Comparison of ENCODE assay signal across 15 mouse cellular contexts in genomic region chr2:34481401-34481800, GRCm38 (mm10).
DNase-seq lines count a peak whose midpoint lies in the region; ATAC-seq and TF ChIP-seq lines count a peak whose summit lies in the region.
"Had no signal": no experiment of that assay in that cellular context is flagged by ENCODE, and none has a peak within 500 bp of the region (broad histone marks: within the 10 kb centered on the region; RNA-seq: fewer than 3 reads in every experiment).

No protein-coding gene starts in this region.

- no peaks in the 10 kb centered on the region for H3K9me3 ChIP-seq in intestine, embryonic 14.5 days (ENCODE audit: control insufficient read depth, low read length)
- no peaks in the 10 kb centered on the region for H3K9me3 ChIP-seq in intestine, postnatal 0 days (ENCODE audit: control insufficient read depth)
- no peaks in the 10 kb centered on the region for H3K9me3 ChIP-seq in hindbrain, embryonic 12.5 days (replicated peaks)
- no peaks in the 10 kb centered on the region for H3K9me3 ChIP-seq in intestine, embryonic 16.5 days (ENCODE audit: control insufficient read depth, low read length)
- H3K9me3 ChIP-seq in neural tube, embryonic 12.5 days = no peaks in the 10 kb centered on the region
- H3K9me3 ChIP-seq: embryonic facial prominence, embryonic 13.5 days; liver, embryonic 15.5 days had no signal

- no peaks in the 10 kb centered on the region; the same call in 1 of the 2 replicates for H3K4me1 ChIP-seq in intestine, embryonic 14.5 days (replicated peaks; ENCODE audit: control insufficient read depth, insufficient read depth, low read length)
- 0 out of 2 replicates have a peak, but pooled peaks cover 3% of the 10 kb centered on the region for H3K4me1 ChIP-seq in intestine, postnatal 0 days (replicated peaks; ENCODE audit: control insufficient read depth, insufficient read depth, low read length)
- H3K4me1 ChIP-seq in hindbrain, embryonic 12.5 days = peaks cover 27% of the 10 kb centered on the region
- peaks cover 3% of the 10 kb centered on the region for H3K4me1 ChIP-seq in intestine, embryonic 16.5 days (ENCODE audit: control insufficient read depth, insufficient read depth, low read length)
- H3K4me1 ChIP-seq in neural tube, embryonic 12.5 days = peaks cover 14% of the 10 kb centered on the region
- H3K4me1 ChIP-seq: liver, embryonic 15.5 days had no signal

- H3K36me3 ChIP-seq in intestine, embryonic 14.5 days (ENCODE audit: control insufficient read depth, insufficient read depth, low read length) = no peaks in the 10 kb centered on the region
- no peaks in the 10 kb centered on the region; the same call in 1 of the 2 replicates for H3K36me3 ChIP-seq in intestine, postnatal 0 days (ENCODE audit: control insufficient read depth, insufficient read depth)
- no peaks in the 10 kb centered on the region for H3K36me3 ChIP-seq in hindbrain, embryonic 12.5 days
- H3K36me3 ChIP-seq in intestine, embryonic 16.5 days (ENCODE audit: control insufficient read depth, insufficient read depth, low read length) = no peaks in the 10 kb centered on the region
- no peaks in the 10 kb centered on the region for H3K36me3 ChIP-seq in neural tube, embryonic 12.5 days
- H3K36me3 ChIP-seq: embryonic facial prominence, embryonic 13.5 days had no signal

- H3K27ac ChIP-seq in intestine, embryonic 14.5 days (ENCODE audit: low read depth) = peak overlapping the region; percentile 16; the same call in 1 of the 2 replicates
- H3K27ac ChIP-seq in intestine, postnatal 0 days (ENCODE audit: low read depth, low read length) = no peak overlapping the region
- peak overlapping the region; percentile 71 for H3K27ac ChIP-seq in hindbrain, embryonic 12.5 days
- H3K27ac ChIP-seq in intestine, embryonic 16.5 days (ENCODE audit: low read length) = peak overlapping the region; percentile 18; the same call in 1 of the 2 replicates
- H3K27ac ChIP-seq in neural tube, embryonic 12.5 days = peak overlapping the region; percentile 46
- H3K27ac ChIP-seq: embryonic facial prominence, embryonic 13.5 days; liver, embryonic 15.5 days had no signal

- no peak overlapping the region for H3K4me3 ChIP-seq in intestine, embryonic 14.5 days (ENCODE audit: low read depth, low read length)
- H3K4me3 ChIP-seq in intestine, postnatal 0 days (ENCODE audit: low read depth, low read length) = no peak overlapping the region
- H3K4me3 ChIP-seq in hindbrain, embryonic 12.5 days = no peak overlapping the region
- no peak overlapping the region for H3K4me3 ChIP-seq in intestine, embryonic 16.5 days (ENCODE audit: low read length)
- H3K4me3 ChIP-seq in neural tube, embryonic 12.5 days = no peak overlapping the region
- H3K4me3 ChIP-seq: embryonic facial prominence, embryonic 13.5 days; liver, embryonic 15.5 days had no signal

- no peak for TF ChIP-seq CTCF in intestine, postnatal 0 days (IDR thresholded peaks at IDR 0.05; ENCODE audit: low read depth)

- 51% methylated on average over 4 of the region's 4 CpGs for WGBS in intestine, embryonic 14.5 days
- 31% methylated on average over 4 of the region's 4 CpGs for WGBS in intestine, postnatal 0 days
- WGBS in hindbrain, embryonic 12.5 days = 29% methylated on average over 4 of the region's 4 CpGs
- WGBS in intestine, embryonic 16.5 days = 49% methylated on average over 4 of the region's 4 CpGs
- WGBS in neural tube, embryonic 12.5 days = 35% methylated on average over 4 of the region's 4 CpGs

- H3K27me3 ChIP-seq in intestine, embryonic 14.5 days (replicated peaks; ENCODE audit: control insufficient read depth, insufficient read depth, low read length) = no peaks in the 10 kb centered on the region
- H3K27me3 ChIP-seq in intestine, postnatal 0 days (replicated peaks; ENCODE audit: control insufficient read depth, insufficient read depth, low read length) = no peaks in the 10 kb centered on the region
- no peaks in the 10 kb centered on the region for H3K27me3 ChIP-seq in hindbrain, embryonic 12.5 days
- no peaks in the 10 kb centered on the region for H3K27me3 ChIP-seq in intestine, embryonic 16.5 days (replicated peaks; ENCODE audit: control insufficient read depth, insufficient read depth, low read length)
- no peaks in the 10 kb centered on the region for H3K27me3 ChIP-seq in neural tube, embryonic 12.5 days (replicated peaks)
- H3K27me3 ChIP-seq: embryonic facial prominence, embryonic 13.5 days; liver, embryonic 15.5 days had no signal

- H3K4me2 ChIP-seq in intestine, embryonic 14.5 days (ENCODE audit: low read length) = no peak overlapping the region
- no peak overlapping the region for H3K4me2 ChIP-seq in intestine, postnatal 0 days (replicated peaks; ENCODE audit: low read depth)
- H3K4me2 ChIP-seq in hindbrain, embryonic 12.5 days (replicated peaks) = 0 out of 2 replicates have a peak overlapping the region, but pooled peaks have one; percentile 6
- H3K4me2 ChIP-seq in intestine, embryonic 16.5 days (ENCODE audit: low read depth, low read length) = no peak overlapping the region
- 0 out of 2 replicates have a peak overlapping the region, but pooled peaks have one; percentile 22 for H3K4me2 ChIP-seq in neural tube, embryonic 12.5 days (replicated peaks)
- H3K4me2 ChIP-seq: embryonic facial prominence, embryonic 13.5 days; liver, embryonic 15.5 days had no signal

- DNase-seq in intestine, embryonic 14.5 days (ENCODE audit: low spot score) = no peak
- no peak for DNase-seq in thymus, postnatal 25 days
- DNase-seq: cerebellum, adult 11 months; cerebellum, postnatal 36 days; heart, adult 11 months; kidney, adult 18-20 months; left cerebral cortex, postnatal 4 days; lung, postnatal 10 days had no signal

- no peak overlapping the region for H3K9ac ChIP-seq in intestine, embryonic 14.5 days (ENCODE audit: low read length)
- no peak overlapping the region for H3K9ac ChIP-seq in intestine, postnatal 0 days (ENCODE audit: low read depth, low read length)
- no peak overlapping the region for H3K9ac ChIP-seq in hindbrain, embryonic 12.5 days
- H3K9ac ChIP-seq in intestine, embryonic 16.5 days (ENCODE audit: low read depth, low read length) = no peak overlapping the region
- no peak overlapping the region for H3K9ac ChIP-seq in neural tube, embryonic 12.5 days
- H3K9ac ChIP-seq: embryonic facial prominence, embryonic 13.5 days; liver, embryonic 15.5 days had no signal

- ATAC-seq in intestine, embryonic 14.5 days (replicated peaks; ENCODE audit: low FRiP score, low TSS enrichment, low read depth) = no peak
- ATAC-seq in intestine, postnatal 0 days = no peak
- peak; percentile 56 for ATAC-seq in hindbrain, embryonic 12.5 days (ENCODE audit: low FRiP score)
- ATAC-seq in intestine, embryonic 16.5 days = peak; percentile 77
- ATAC-seq in neural tube, embryonic 12.5 days (ENCODE audit: low FRiP score, low read depth) = no peak
- ATAC-seq in inflammation-experienced regulatory T-cells, adult 6 months = no peak

Comparison
In these comparisons a context has a peak if more than half of its experiments do, and no peak if none do; other contexts are left out.
1. ATAC-seq: peak in hindbrain, embryonic 12.5 days (single experiment) and intestine, embryonic 16.5 days (single experiment); none in intestine, embryonic 14.5 days (single experiment), intestine, postnatal 0 days (single experiment), neural tube, embryonic 12.5 days (single experiment) and inflammation-experienced regulatory T-cells, adult 6 months (single experiment).
2. H3K4me2 ChIP-seq: peak in hindbrain, embryonic 12.5 days (single experiment) and neural tube, embryonic 12.5 days (single experiment); none in intestine, embryonic 14.5 days (single experiment), intestine, postnatal 0 days (single experiment) and intestine, embryonic 16.5 days (single experiment).